Mouse (Mus musculus) liver, adult 2 months (tissue): ENCODE results near the gene Tmem206.

Experiments used
- CTCF ChIP-seq: fragments of 200-500 bp; IDR thresholded peaks from 2 replicates; pipeline ENCODE4 v1.5.1; 2011; ENCODE audit warnings: low read depth, low read length, control low read depth
- POLR2A ChIP-seq: fragments of 200-500 bp; IDR thresholded peaks from 2 replicates; pipeline ENCODE4 v1.6.1; 2011; ENCODE audit warnings: low read length, control low read depth; ENCODE audit not compliant: insufficient read depth; ENCODE audit errors: extremely low read depth

DNA sequence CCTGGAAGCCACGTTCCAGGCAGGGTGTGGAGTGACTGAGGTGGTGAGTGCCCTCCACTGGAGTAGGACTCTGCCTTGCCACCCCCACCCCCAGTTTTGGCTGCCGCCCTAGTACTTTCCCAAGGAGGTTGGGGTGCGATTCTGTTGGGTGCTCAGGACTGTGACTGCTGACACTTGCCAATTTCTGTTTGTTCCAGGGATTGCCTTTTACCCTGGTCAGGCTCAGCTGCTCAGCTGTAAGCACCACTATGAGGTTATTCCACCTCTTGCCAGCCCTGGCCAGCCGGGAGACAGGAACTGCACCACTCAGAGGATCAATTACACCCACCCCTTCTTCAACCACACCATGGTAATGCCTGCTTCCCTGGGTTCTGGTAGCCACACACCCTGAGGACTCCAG is 14.8 kb downstream of the Tmem206 start:
- no peak for TF ChIP-seq POLR2A
- TF ChIP-seq CTCF: no peak
